Mouse (Mus musculus) adrenal gland, postnatal 0 days (tissue): ENCODE measurements around the gene Gabarapl1. TPM values are rescaled to one million over a fixed set of nuclear protein-coding genes. Genes with fewer than 3 reads are reported as not detected.

ENCODE experiments used
- polyA plus RNA-seq: library from polyadenylated mRNA; unstranded; fragments of >200 nt; fragmentation: Nextera tagmentation; extraction: Ambion mirVana; gene quantifications from 2 replicates; pipeline ENCODE4 v1.2.1, GENCODE M21; 2015

The Gabarapl1 gene
- 103 and 115 TPM in 2 replicates for polyA plus RNA-seq

DNA sequence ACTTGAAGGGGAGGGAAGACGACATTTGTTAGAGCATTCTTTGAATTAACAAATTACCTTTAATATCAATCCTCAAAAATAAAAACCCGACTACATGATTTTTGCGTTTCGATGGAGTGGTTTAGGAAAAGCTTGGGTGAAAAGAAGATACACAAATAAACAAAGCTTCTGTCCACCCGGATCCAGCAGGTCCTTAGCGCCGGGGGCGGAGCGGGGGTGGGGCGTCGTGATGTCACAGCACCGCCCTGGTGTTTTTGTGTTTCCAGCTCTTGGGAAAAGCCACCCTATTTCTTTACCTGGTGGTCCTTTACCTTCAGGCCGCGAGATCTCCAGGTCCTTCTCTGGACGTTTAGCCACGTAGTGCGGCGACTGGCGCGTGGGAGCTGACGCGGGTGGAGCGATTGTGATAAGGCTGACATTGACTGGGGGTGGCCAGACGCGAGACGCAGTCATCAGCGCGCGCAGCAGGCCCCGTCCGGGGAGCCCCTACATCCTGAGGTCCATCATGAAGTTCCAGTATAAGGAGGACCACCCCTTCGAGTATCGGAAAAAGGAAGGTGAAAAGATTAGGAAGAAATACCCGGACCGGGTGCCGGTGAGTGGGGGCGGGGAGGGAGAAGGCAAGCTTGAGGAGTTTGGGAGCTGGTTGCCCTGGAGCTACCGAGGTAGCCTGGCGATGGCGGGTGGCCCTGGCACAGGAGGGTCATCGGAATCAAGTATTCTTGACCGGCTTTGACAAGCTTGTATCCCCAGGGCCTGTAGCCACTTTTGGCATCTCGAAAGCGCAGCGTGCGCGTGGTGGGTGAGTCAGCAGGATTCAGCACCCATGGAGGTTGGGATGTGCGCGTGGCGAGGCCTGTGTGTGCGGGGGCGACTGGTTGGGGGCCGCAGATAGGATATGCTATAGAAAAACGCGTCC, at the start of gene Gabarapl1:
Gene Gabarapl1, plus strand, starts transcription at position 219 of the 919 bp plus-strand sequence.

GRCm38 (mm10) chr6:129507024-129507423, 25.9 kb upstream of the Gabarapl1 start, which contains the start of gene Olr1:
Gene Olr1, minus strand, starts transcription at chr6:129507165.

GRCm38 (mm10) chr6:129512367-129512766, 20.6 kb upstream of the Gabarapl1 start, which contains the start of gene Tmem52b:
Gene Tmem52b, plus strand, starts transcription at chr6:129512555.

GRCm38 (mm10) chr6:129577605-129578004, 44.6 kb downstream of the Gabarapl1 start, which contains the start of gene Klre1:
Gene Klre1, plus strand, starts transcription at chr6:129577905.

GRCm38 (mm10) chr6:129591508-129591907, 58.5 kb downstream of the Gabarapl1 start, which contains the start of gene Klrd1:
Gene Klrd1, plus strand, starts transcription at chr6:129591782.

Other genes starting within 250 kb of the Gabarapl1 start
- gene 4922502D21Rik, start 201.4 kb upstream of the Gabarapl1 start, polyA plus RNA-seq: not detected in 2 replicates
- 0.68 and 1.2 TPM in 2 replicates for gene Clec12a, start 190.5 kb upstream of the Gabarapl1 start, polyA plus RNA-seq
- 0.10 TPM in 1 of 2 replicates, not detected in the other for gene Clec12b, start 147.3 kb upstream of the Gabarapl1 start, polyA plus RNA-seq
- 12.3 and 16.8 TPM in 2 replicates for gene Clec1b, start 135.9 kb upstream of the Gabarapl1 start, polyA plus RNA-seq
- gene Clec9a, start 124.3 kb upstream of the Gabarapl1 start, polyA plus RNA-seq: 0.20 and 0.23 TPM in 2 replicates
- gene Clec1a, start 81.2 kb upstream of the Gabarapl1 start, polyA plus RNA-seq: 7.5 and 9.7 TPM in 2 replicates
- 0.17 TPM in 1 of 2 replicates, not detected in the other for gene Olr1, start 26.0 kb upstream of the Gabarapl1 start, polyA plus RNA-seq
- gene Tmem52b, start 20.6 kb upstream of the Gabarapl1 start, polyA plus RNA-seq: 0.74 and 1.8 TPM in 2 replicates
- gene Klre1, start 44.7 kb downstream of the Gabarapl1 start, polyA plus RNA-seq: not detected in 2 replicates
- gene Klrd1, start 58.6 kb downstream of the Gabarapl1 start, polyA plus RNA-seq: 1.2 and 3.5 TPM in 2 replicates
- 0.22 and 0.57 TPM in 2 replicates for gene Klrk1, start 90.7 kb downstream of the Gabarapl1 start, polyA plus RNA-seq
- not detected in 2 replicates for gene Klrc3, start 110.2 kb downstream of the Gabarapl1 start, polyA plus RNA-seq
- 0.06 and 0.17 TPM in 2 replicates for gene Klrc2, start 127.5 kb downstream of the Gabarapl1 start, polyA plus RNA-seq
- gene Klrc1, start 145.8 kb downstream of the Gabarapl1 start, polyA plus RNA-seq: 0.44 and 0.85 TPM in 2 replicates
- gene Klri1, start 184.0 kb downstream of the Gabarapl1 start, polyA plus RNA-seq: not detected in 2 replicates
- 0.13 TPM in 1 of 2 replicates, not detected in the other for gene Klri2, start 207.3 kb downstream of the Gabarapl1 start, polyA plus RNA-seq